Mouse (Mus musculus): ENCODE data around the gene Vmn1r34. TPM values are rescaled to one million over a fixed set of nuclear protein-coding genes. Genes with fewer than 3 reads are reported as not detected.
"Not testable (repeated sequence)": the region's sequence is repeated elsewhere in the genome, so short reads cannot be mapped to it uniquely, and the experiment has no call there.

Vmn1r34 gene
- not detected for total RNA-seq (2021)

- DNase-seq (ENCODE audit: extremely low spot score in 1 of 2, low spot score in 1 of 2): no peak
Measured at GRCm38 (mm10) chr6:66643779-66644178, at the start of gene Vmn1r34. Gene Vmn1r34, minus strand, starts transcription at chr6:66643879.

- DNase-seq (ENCODE audit: extremely low spot score in 1 of 2, low spot score in 1 of 2): no peak
Measured at GRCm38 (mm10) chr6:66685806-66686205, 42.1 kb upstream of the Vmn1r34 start, which contains the start of gene Vmn1r35. Gene Vmn1r35, minus strand, starts transcription at chr6:66685906.

- not testable (repeated sequence) for DNase-seq (ENCODE audit: extremely low spot score in 1 of 2, low spot score in 1 of 2)
Measured at GRCm38 (mm10) chr6:66618182-66618581, 25.5 kb downstream of the Vmn1r34 start, which contains the start of gene Vmn1r33. Gene Vmn1r33, minus strand, starts transcription at chr6:66618282.

GRCm38 (mm10) chr6:66595804-66596203, 47.9 kb downstream of the Vmn1r34 start:
- DNase-seq (ENCODE audit: extremely low spot score in 1 of 2, low spot score in 1 of 2): no peak

Other genes starting within 250 kb of the Vmn1r34 start
- gene Mad2l1, start 108.5 kb downstream of the Vmn1r34 start, total RNA-seq (2021): 1 to 10 TPM; 5.7 to 5.9 TPM
- not detected for gene Vmn1r32, start 83.8 kb downstream of the Vmn1r34 start, total RNA-seq (2021)
- not detected for gene Vmn1r33, start 25.6 kb downstream of the Vmn1r34 start, total RNA-seq (2021)
- gene Vmn1r35, start 42.0 kb upstream of the Vmn1r34 start, total RNA-seq (2021): not detected
- not detected for gene Vmn1r36, start 75.3 kb upstream of the Vmn1r34 start, total RNA-seq (2021)
- not detected for gene Vmn1r37, start 85.5 kb upstream of the Vmn1r34 start, total RNA-seq (2021)
- gene Vmn1r38, start 138.7 kb upstream of the Vmn1r34 start, total RNA-seq (2021): not detected
- gene Vmn1r39, start 166.7 kb upstream of the Vmn1r34 start, total RNA-seq (2021): not detected

All from layer of hippocampus, postnatal 25 days (tissue).